Mouse (Mus musculus): ENCODE data around the gene Ssbp4. TPM values are rescaled to one million over a fixed set of nuclear protein-coding genes. Genes with fewer than 3 reads are reported as not detected.

The Ssbp4 gene
- polyA plus RNA-seq, 1 experiment from 2014 or later: 173 TPM

GRCm38 (mm10) chr8:70565561-70565960 is 43.1 kb downstream of the Ssbp4 start:
- 79% methylated on average over 3 of the region's 3 CpGs for WGBS
- H3K27me3 ChIP-seq (ENCODE audit: control insufficient read depth, insufficient read depth, low read length): no peaks in the 10 kb centered on the region

GRCm38 (mm10) chr8:70564696-70565235 is 43.9 kb downstream of the Ssbp4 start:
- Histone ChIP-seq H3K4me1 (replicated peaks; ENCODE audit: control insufficient read depth, insufficient read depth, low read length) (0 out of 2 replicates have a peak, but pooled peaks cover 13% of the 10 kb centered on the region), H3K9me3 (ENCODE audit: control insufficient read depth, low read length) (no peaks in the 10 kb centered on the region), H3K27ac (no peak overlapping the region), H3K4me2 (replicated peaks) (no peak overlapping the region), H3K9ac (no peak overlapping the region), H3K36me3 (replicated peaks; ENCODE audit: control insufficient read depth, insufficient read depth) (no peaks in the 10 kb centered on the region), H3K4me3 (replicated peaks; ENCODE audit: low read length) (no peak overlapping the region), H3K27me3 (ENCODE audit: control insufficient read depth, insufficient read depth, low read length) (no peaks in the 10 kb centered on the region)
- ATAC-seq (ENCODE audit: low FRiP score) (no peak), DNase-seq (ENCODE audit: low spot score) (no peak)
- 73% methylated on average over 3 of the region's 3 CpGs for WGBS

More at GRCm38 (mm10) chr8:70565561-70565960, 43.1 kb downstream of the Ssbp4 start:
- Histone ChIP-seq H3K4me1 (replicated peaks; ENCODE audit: control insufficient read depth, insufficient read depth, low read length) (peaks cover 14% of the 10 kb centered on the region; the same call in 1 of the 2 replicates), H3K9ac (no peak overlapping the region), H3K9me3 (ENCODE audit: control insufficient read depth, low read length) (no peaks in the 10 kb centered on the region), H3K36me3 (replicated peaks; ENCODE audit: control insufficient read depth, insufficient read depth) (no peaks in the 10 kb centered on the region), H3K4me3 (replicated peaks; ENCODE audit: low read length) (no peak overlapping the region), H3K4me2 (replicated peaks) (no peak overlapping the region), H3K27ac (no peak overlapping the region)
- DNase-seq (ENCODE audit: low spot score) (no peak), ATAC-seq (ENCODE audit: low FRiP score) (no peak)

GRCm38 (mm10) chr8:70563763-70564387 is 44.8 kb downstream of the Ssbp4 start:
- ATAC-seq (ENCODE audit: low FRiP score): no peak
- Histone ChIP-seq H3K9me3 (ENCODE audit: control insufficient read depth, low read length) (no peaks in the 10 kb centered on the region), H3K36me3 (replicated peaks; ENCODE audit: control insufficient read depth, insufficient read depth) (no peaks in the 10 kb centered on the region), H3K4me2 (replicated peaks) (no peak overlapping the region), H3K27ac (no peak overlapping the region), H3K9ac (no peak overlapping the region), H3K27me3 (ENCODE audit: control insufficient read depth, insufficient read depth, low read length) (no peaks in the 10 kb centered on the region), H3K4me1 (replicated peaks; ENCODE audit: control insufficient read depth, insufficient read depth, low read length) (0 out of 2 replicates have a peak, but pooled peaks cover 13% of the 10 kb centered on the region), H3K4me3 (replicated peaks; ENCODE audit: low read length) (no peak overlapping the region)
- WGBS: 94% methylated on average over 6 of the region's 6 CpGs
- no peak for DNase-seq (ENCODE audit: low spot score)

- Histone ChIP-seq H3K27me3 (ENCODE audit: control insufficient read depth, insufficient read depth, low read length) (no peaks in the 10 kb centered on the region), H3K4me3 (replicated peaks; ENCODE audit: low read length) (no peak overlapping the region), H3K4me2 (replicated peaks) (no peak overlapping the region), H3K27ac (no peak overlapping the region), H3K9ac (no peak overlapping the region), H3K4me1 (replicated peaks; ENCODE audit: control insufficient read depth, insufficient read depth, low read length) (0 out of 2 replicates have a peak, but pooled peaks cover 13% of the 10 kb centered on the region), H3K36me3 (replicated peaks; ENCODE audit: control insufficient read depth, insufficient read depth) (no peaks in the 10 kb centered on the region), H3K9me3 (ENCODE audit: control insufficient read depth, low read length) (no peaks in the 10 kb centered on the region)
- no peak for DNase-seq (ENCODE audit: low spot score)
- ATAC-seq (ENCODE audit: low FRiP score): no peak
- WGBS: 85% methylated on average over 3 of the region's 3 CpGs
Measured at GRCm38 (mm10) chr8:70562802-70563201, 45.9 kb downstream of the Ssbp4 start.

- Histone ChIP-seq H3K9me3 (ENCODE audit: control insufficient read depth, low read length) (no peaks in the 10 kb centered on the region), H3K36me3 (replicated peaks; ENCODE audit: control insufficient read depth, insufficient read depth) (no peaks in the 10 kb centered on the region), H3K27me3 (ENCODE audit: control insufficient read depth, insufficient read depth, low read length) (no peaks in the 10 kb centered on the region), H3K4me3 (replicated peaks; ENCODE audit: low read length) (no peak overlapping the region), H3K4me1 (replicated peaks; ENCODE audit: control insufficient read depth, insufficient read depth, low read length) (0 out of 2 replicates have a peak, but pooled peaks cover 13% of the 10 kb centered on the region), H3K9ac (no peak overlapping the region), H3K27ac (no peak overlapping the region), H3K4me2 (replicated peaks) (no peak overlapping the region)
- WGBS: 83% methylated on average over 7 of the region's 7 CpGs
- DNase-seq (ENCODE audit: low spot score) (no peak), ATAC-seq (ENCODE audit: low FRiP score) (no peak)
Measured at GRCm38 (mm10) chr8:70561809-70562535, 46.7 kb downstream of the Ssbp4 start.

- no peak for ATAC-seq (ENCODE audit: low FRiP score)
- Histone ChIP-seq H3K9ac (no peak overlapping the region), H3K27me3 (ENCODE audit: control insufficient read depth, insufficient read depth, low read length) (no peaks in the 10 kb centered on the region), H3K4me3 (replicated peaks; ENCODE audit: low read length) (no peak overlapping the region), H3K36me3 (replicated peaks; ENCODE audit: control insufficient read depth, insufficient read depth) (no peaks in the 10 kb centered on the region), H3K4me1 (replicated peaks; ENCODE audit: control insufficient read depth, insufficient read depth, low read length) (0 out of 2 replicates have a peak, but pooled peaks cover 13% of the 10 kb centered on the region), H3K27ac (no peak overlapping the region), H3K4me2 (replicated peaks) (no peak overlapping the region), H3K9me3 (ENCODE audit: control insufficient read depth, low read length) (no peaks in the 10 kb centered on the region)
- WGBS: 81% methylated on average over 4 of the region's 4 CpGs
- no peak for DNase-seq (ENCODE audit: low spot score)
Measured at GRCm38 (mm10) chr8:70561357-70561756, 47.3 kb downstream of the Ssbp4 start.

- Histone ChIP-seq H3K27me3 (ENCODE audit: control insufficient read depth, insufficient read depth, low read length) (no peaks in the 10 kb centered on the region), H3K36me3 (replicated peaks; ENCODE audit: control insufficient read depth, insufficient read depth) (no peaks in the 10 kb centered on the region), H3K4me3 (replicated peaks; ENCODE audit: low read length) (no peak overlapping the region), H3K9ac (no peak overlapping the region), H3K4me1 (replicated peaks; ENCODE audit: control insufficient read depth, insufficient read depth, low read length) (0 out of 2 replicates have a peak, but pooled peaks cover 13% of the 10 kb centered on the region), H3K9me3 (ENCODE audit: control insufficient read depth, low read length) (no peaks in the 10 kb centered on the region), H3K4me2 (replicated peaks) (no peak overlapping the region), H3K27ac (no peak overlapping the region)
- DNase-seq (ENCODE audit: low spot score) (no peak), ATAC-seq (ENCODE audit: low FRiP score) (no peak)
- WGBS: 66% methylated on average over 3 of the region's 3 CpGs
Measured at GRCm38 (mm10) chr8:70560564-70560963, 48.1 kb downstream of the Ssbp4 start.

- ATAC-seq (ENCODE audit: low FRiP score): no peak
- DNase-seq (ENCODE audit: low spot score): no peak
- H3K9me3 ChIP-seq (ENCODE audit: control insufficient read depth, low read length): no peaks in the 10 kb centered on the region
- 0 out of 2 replicates have a peak, but pooled peaks cover 13% of the 10 kb centered on the region for H3K4me1 ChIP-seq (replicated peaks; ENCODE audit: control insufficient read depth, insufficient read depth, low read length)
- no peak overlapping the region for H3K27ac ChIP-seq
- no peak overlapping the region for H3K4me3 ChIP-seq (replicated peaks; ENCODE audit: low read length)
- no peaks in the 10 kb centered on the region for H3K36me3 ChIP-seq (replicated peaks; ENCODE audit: control insufficient read depth, insufficient read depth)
- H3K9ac ChIP-seq: no peak overlapping the region
- WGBS: 72% methylated on average over 2 of the region's 2 CpGs
- no peaks in the 10 kb centered on the region for H3K27me3 ChIP-seq (ENCODE audit: control insufficient read depth, insufficient read depth, low read length)
- H3K4me2 ChIP-seq (replicated peaks): no peak overlapping the region
Measured at GRCm38 (mm10) chr8:70560096-70560495, 48.6 kb downstream of the Ssbp4 start.

- Histone ChIP-seq H3K27me3 (ENCODE audit: control insufficient read depth, insufficient read depth, low read length) (no peaks in the 10 kb centered on the region), H3K36me3 (replicated peaks; ENCODE audit: control insufficient read depth, insufficient read depth) (no peaks in the 10 kb centered on the region), H3K4me2 (replicated peaks) (no peak overlapping the region), H3K9me3 (ENCODE audit: control insufficient read depth, low read length) (no peaks in the 10 kb centered on the region), H3K4me3 (replicated peaks; ENCODE audit: low read length) (no peak overlapping the region), H3K9ac (no peak overlapping the region), H3K4me1 (replicated peaks; ENCODE audit: control insufficient read depth, insufficient read depth, low read length) (peaks cover 11% of the 10 kb centered on the region; the same call in 1 of the 2 replicates), H3K27ac (no peak overlapping the region)
- ATAC-seq (ENCODE audit: low FRiP score) (no peak), DNase-seq (ENCODE audit: low spot score) (no peak)
- WGBS: 73% methylated on average over 3 of the region's 3 CpGs
Measured at GRCm38 (mm10) chr8:70558983-70559382, 49.7 kb downstream of the Ssbp4 start.

All from hindbrain, embryonic 14.5 days (tissue).